Mouse (Mus musculus) heart, embryonic 14.5 days (tissue): ENCODE measurements around the gene Cbx1. TPM values are rescaled to one million over a fixed set of nuclear protein-coding genes. Genes with fewer than 3 reads are reported as not detected.

Experiments
- ATAC-seq: fragments of 200-750 bp; cut with Nextera tagmentation; 2 replicates; pipeline ENCODE4 v1.8.0; 2017; ENCODE audit warnings: low read depth, moderate TSS enrichment; ENCODE audit not compliant: insufficient number of reproducible peaks, insufficient read depth, low FRiP score
- H3K27ac ChIP-seq, 2 experiments: fragments of 200-500 bp in 1 of 2; fragments of 300-500 bp in 1 of 2; sonication (generic) in 1 of 2; replicated peaks in 1 of 2; 2 replicates each; pipeline ENCODE4 v1.5.1; 2012 to 2014; ENCODE audit warnings: low read depth in 2 of 2, low read length in 2 of 2, control low read depth in 1 of 2, mild to moderate bottlenecking in 1 of 2, mixed read lengths in 1 of 2; ENCODE audit not compliant: control insufficient read depth in 1 of 2, insufficient read depth in 1 of 2
- H3K27me3 ChIP-seq: fragments of 300-500 bp; sonication (generic); 2 replicates; pipeline ENCODE4 v1.6.1; 2014; ENCODE audit warnings: mild to moderate bottlenecking, low read length, control low read depth; ENCODE audit not compliant: control insufficient read depth, insufficient read depth
- H3K36me3 ChIP-seq: fragments of 300-500 bp; sonication (generic); 2 replicates; pipeline ENCODE4 v1.6.1; 2014; ENCODE audit warnings: mild to moderate bottlenecking, control low read depth, low read length, mixed read lengths; ENCODE audit not compliant: control insufficient read depth, insufficient read depth
- H3K4me1 ChIP-seq, 2 experiments: fragments of 200-500 bp in 1 of 2; fragments of 300-500 bp in 1 of 2; sonication (generic) in 1 of 2; 2 replicates each; pipeline ENCODE4 v1.6.1; 2012 to 2014; ENCODE audit warnings: low read length in 2 of 2, control low read depth in 1 of 2, mixed read lengths in 1 of 2; ENCODE audit not compliant: control insufficient read depth in 2 of 2, insufficient read depth in 2 of 2
- H3K4me2 ChIP-seq: fragments of 300-500 bp; sonication (generic); 2 replicates; pipeline ENCODE4 v1.6.1; 2014; ENCODE audit warnings: mild to moderate bottlenecking, low read length
- H3K4me3 ChIP-seq, 2 experiments: fragments of 200-500 bp in 1 of 2; fragments of 300-500 bp in 1 of 2; sonication (generic) in 1 of 2; 2 replicates each; pipeline ENCODE4 v1.5.1; 2012 to 2014; ENCODE audit warnings: low read length in 2 of 2, mild to moderate bottlenecking in 2 of 2, control low read depth in 1 of 2, low read depth in 1 of 2, moderate library complexity in 1 of 2; ENCODE audit not compliant: control insufficient read depth in 1 of 2, insufficient read depth in 1 of 2
- H3K9ac ChIP-seq: fragments of 300-500 bp; sonication (generic); 2 replicates; pipeline ENCODE4 v1.6.1; 2014; ENCODE audit warnings: mild to moderate bottlenecking, low read length
- H3K9me3 ChIP-seq: fragments of 300-500 bp; sonication (generic); 2 replicates; pipeline ENCODE4 v1.6.1; 2016; ENCODE audit warnings: low read length, control low read depth; ENCODE audit not compliant: control insufficient read depth
- WGBS: fragments of 180-500 bp; shearing (Covaris S2); extraction: QIAGEN DNeasy Blood & Tissue Kit; methylation state at CpG from one replicate; pipeline ENCODE4 v1.1.7; 2014; 5-methylcytosine and 5-hydroxymethylcytosine counted together
- polyA plus RNA-seq: library from polyadenylated mRNA; unstranded; fragments of >200 nt; fragmentation: Nextera tagmentation; extraction: Ambion mirVana; gene quantifications from 2 replicates; pipeline ENCODE4 v1.2.1, GENCODE M21; 2014

The Cbx1 gene
- polyA plus RNA-seq, 1 experiment from 2014 or later, result 44.2 TPM

- no peak overlapping the region for H3K4me2 ChIP-seq
- no peak overlapping the region for H3K27ac ChIP-seq
- no peaks in the 10 kb centered on the region for H3K27me3 ChIP-seq
- peaks cover 99% of the 10 kb centered on the region for H3K36me3 ChIP-seq
- no peak for ATAC-seq
- no peak overlapping the region for H3K4me3 ChIP-seq
- WGBS, result 97% methylated on average over 2 of the region's 2 CpGs
- H3K4me1 ChIP-seq, result no peaks in the 10 kb centered on the region
- no peak overlapping the region for H3K9ac ChIP-seq
- H3K9me3 ChIP-seq, result no peaks in the 10 kb centered on the region
These were observed 27.0 kb downstream of the Cbx1 start for GRCm38 (mm10) chr11:96815895-96816294.

- peaks cover 99% of the 10 kb centered on the region for H3K36me3 ChIP-seq
- no peak overlapping the region for H3K4me2 ChIP-seq
- no peak overlapping the region for H3K27ac ChIP-seq
- ATAC-seq, result no peak
- H3K9me3 ChIP-seq, result no peaks in the 10 kb centered on the region
- WGBS, result 91% methylated on average over 1 of the region's 1 CpGs
- no peak overlapping the region for H3K4me3 ChIP-seq
- H3K27me3 ChIP-seq, result no peaks in the 10 kb centered on the region
- no peaks in the 10 kb centered on the region for H3K4me1 ChIP-seq
- no peak overlapping the region for H3K9ac ChIP-seq
These were observed 27.6 kb downstream of the Cbx1 start for GRCm38 (mm10) chr11:96816494-96816893.

- no peak overlapping the region for H3K9ac ChIP-seq
- H3K4me2 ChIP-seq, result no peak overlapping the region
- H3K4me3 ChIP-seq, result no peak overlapping the region
- WGBS, result 90% methylated on average over 5 of the region's 5 CpGs
- no peaks in the 10 kb centered on the region for H3K27me3 ChIP-seq
- no peaks in the 10 kb centered on the region for H3K9me3 ChIP-seq
- H3K4me1 ChIP-seq, result no peaks in the 10 kb centered on the region
- H3K27ac ChIP-seq, result no peak overlapping the region
- ATAC-seq, result no peak
- peaks cover 99% of the 10 kb centered on the region for H3K36me3 ChIP-seq
These were observed 28.1 kb downstream of the Cbx1 start for GRCm38 (mm10) chr11:96816979-96817378.

GRCm38 (mm10) chr11:96818128-96818710 lies 29.3 kb downstream of the Cbx1 start:
- H3K27me3 ChIP-seq, result no peaks in the 10 kb centered on the region
- H3K4me3 ChIP-seq, result no peak overlapping the region
- no peaks in the 10 kb centered on the region for H3K9me3 ChIP-seq
- H3K4me2 ChIP-seq, result no peak overlapping the region
- H3K36me3 ChIP-seq, result peaks cover 95% of the 10 kb centered on the region
- H3K9ac ChIP-seq, result no peak overlapping the region
- peaks cover 2 to 11% of the 10 kb centered on the region in 2 experiments; a peak in 3 of 4 replicates for H3K4me1 ChIP-seq
- ATAC-seq, result no peak
- no peak overlapping the region for H3K27ac ChIP-seq
- 82% methylated on average over 8 of the region's 8 CpGs for WGBS

- 88% methylated on average over 10 of the region's 10 CpGs for WGBS
- H3K27ac ChIP-seq, result no peak overlapping the region
- no peak overlapping the region for H3K4me3 ChIP-seq
These were observed 33.0 kb downstream of the Cbx1 start for GRCm38 (mm10) chr11:96821956-96822355.

GRCm38 (mm10) chr11:96822675-96823470 lies 33.9 kb downstream of the Cbx1 start:
- peak overlapping the region; percentile 44 to 67; a peak in 2 of 4 replicates for H3K4me3 ChIP-seq
- no peaks in the 10 kb centered on the region for H3K27me3 ChIP-seq
- ATAC-seq, result no peak
- peak overlapping the region; percentile 98 for H3K4me2 ChIP-seq
- H3K36me3 ChIP-seq, result peaks cover 68% of the 10 kb centered on the region
- 44% methylated on average over 4 of the region's 4 CpGs for WGBS
- H3K9ac ChIP-seq, result peak overlapping the region; percentile 73
- H3K4me1 ChIP-seq, result peaks cover 37 to 55% of the 10 kb centered on the region in 2 experiments
- 0 out of 4 replicates have a peak overlapping the region, but pooled peaks of 1 of the 2 experiments have one; percentile 99 for H3K27ac ChIP-seq
- no peaks in the 10 kb centered on the region for H3K9me3 ChIP-seq

More at GRCm38 (mm10) chr11:96821956-96822355, 33.0 kb downstream of the Cbx1 start:
- H3K27me3 ChIP-seq, result no peaks in the 10 kb centered on the region
- ATAC-seq, result no peak
- H3K9ac ChIP-seq, result no peak overlapping the region
- H3K4me2 ChIP-seq, result no peak overlapping the region
- H3K36me3 ChIP-seq, result peaks cover 68% of the 10 kb centered on the region
- no peaks in the 10 kb centered on the region for H3K9me3 ChIP-seq
- peaks cover 28 to 45% of the 10 kb centered on the region in 2 experiments for H3K4me1 ChIP-seq

- Histone ChIP-seq H3K4me3 (peak overlapping the region; percentile 44 to 67), H3K27me3 (no peaks in the 10 kb centered on the region), H3K9me3 (no peaks in the 10 kb centered on the region), H3K4me2 (peak overlapping the region; percentile 98), H3K4me1 (peaks cover 40 to 60% of the 10 kb centered on the region in 2 experiments), H3K9ac (peak overlapping the region; percentile 73), H3K27ac (peak overlapping the region in 1 of 2 experiments; percentile 99; a peak in 1 of 4 replicates), H3K36me3 (peaks cover 64% of the 10 kb centered on the region)
- WGBS, result 17% methylated on average over 9 of the region's 13 CpGs
- ATAC-seq, result 0 out of 2 replicates have a peak, but pooled peaks have one; percentile 0
These were observed 34.5 kb downstream of the Cbx1 start for GRCm38 (mm10) chr11:96823471-96823837.
